Mouse (Mus musculus) fat pad, adult 2 months (tissue): ENCODE measurements at regions not wholly inside any gene's neighbourhood (a gene's known extent, or its start where the extent isn't known, plus 50 kb on each side); places are given as distances from the start of the nearest gene placed in this dataset.

Experiments
- DNase-seq: peaks from one replicate; pipeline ENCODE4 v3.0.0-alpha.2; 2011; ENCODE audit warnings: low read depth, low spot score; ENCODE audit errors: extremely low read depth

DNA sequence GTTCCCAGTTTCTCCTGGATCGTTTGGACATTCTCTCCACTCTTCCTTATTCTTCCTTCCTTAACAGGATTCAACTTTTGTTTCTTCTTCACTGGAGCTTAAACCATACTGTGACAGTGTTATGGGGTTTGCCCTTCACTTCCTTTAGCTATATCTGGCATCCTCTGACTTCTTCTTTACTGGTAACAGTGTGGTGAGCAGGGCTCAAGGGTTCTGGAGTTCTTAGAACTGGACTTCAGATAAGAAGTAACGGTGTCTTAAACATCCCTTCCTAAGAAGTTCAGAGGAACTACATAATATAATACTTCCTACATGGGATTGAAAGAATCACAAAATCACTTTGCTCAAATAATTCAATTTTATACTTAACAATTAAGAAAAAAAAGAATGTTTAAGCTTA lies 237.5 kb upstream of the Cited2 start:
- DNase-seq = no peak

DNA sequence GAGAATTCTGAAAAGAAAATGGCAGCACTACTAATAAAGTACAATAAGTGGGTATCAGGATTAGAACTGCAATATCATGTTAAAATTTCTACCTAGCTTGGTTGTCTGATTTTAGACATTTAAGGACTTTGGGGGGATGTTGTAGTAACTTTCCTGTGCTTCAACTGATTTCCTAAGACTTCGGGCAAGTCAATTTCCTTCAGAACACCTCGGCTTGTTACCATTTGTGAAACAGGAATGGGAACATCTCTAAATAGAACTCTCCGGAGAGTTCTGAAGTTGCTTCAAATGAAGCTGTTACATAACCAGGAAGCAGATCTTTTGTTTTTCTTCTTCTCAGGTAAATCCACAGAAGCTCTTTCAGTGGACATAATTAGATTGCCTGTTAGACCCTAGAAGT lies 237.0 kb upstream of the Cited2 start:
- DNase-seq = no peak

- DNase-seq = no peak
These were observed 235.6 kb upstream of the Cited2 start for GRCm38 (mm10) chr10:17487460-17487859.

GRCm38 (mm10) chr10:17491611-17492305 lies 231.3 kb upstream of the Cited2 start:
- DNase-seq = no peak

DNA sequence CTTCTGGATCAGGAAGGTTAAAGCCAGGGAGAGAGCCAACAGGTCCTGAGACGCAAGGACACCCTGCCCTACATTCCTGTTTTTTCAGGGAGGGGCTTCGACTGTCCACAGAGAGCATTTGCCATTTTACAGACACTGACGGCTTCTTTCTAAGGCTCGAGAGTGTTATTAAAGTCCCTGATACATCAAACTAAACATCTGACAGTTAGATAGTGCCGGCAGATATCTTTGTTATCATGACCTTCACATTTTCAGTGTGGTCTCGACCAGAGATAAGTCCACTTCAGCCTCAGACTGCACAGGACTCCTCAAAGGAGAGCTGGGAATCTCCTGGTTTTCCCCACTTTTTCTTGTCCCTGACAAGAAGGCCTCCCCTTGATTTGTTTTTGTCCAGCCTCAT lies 229.9 kb upstream of the Cited2 start:
- DNase-seq = no peak

- no peak for DNase-seq
These were observed 226.2 kb upstream of the Cited2 start for GRCm38 (mm10) chr10:17496831-17497230.

- DNase-seq = no peak
These were observed 212.3 kb upstream of the Cited2 start for GRCm38 (mm10) chr10:17510626-17511193.

- no peak for DNase-seq
These were observed 211.2 kb upstream of the Cited2 start for GRCm38 (mm10) chr10:17511779-17512335.

DNA sequence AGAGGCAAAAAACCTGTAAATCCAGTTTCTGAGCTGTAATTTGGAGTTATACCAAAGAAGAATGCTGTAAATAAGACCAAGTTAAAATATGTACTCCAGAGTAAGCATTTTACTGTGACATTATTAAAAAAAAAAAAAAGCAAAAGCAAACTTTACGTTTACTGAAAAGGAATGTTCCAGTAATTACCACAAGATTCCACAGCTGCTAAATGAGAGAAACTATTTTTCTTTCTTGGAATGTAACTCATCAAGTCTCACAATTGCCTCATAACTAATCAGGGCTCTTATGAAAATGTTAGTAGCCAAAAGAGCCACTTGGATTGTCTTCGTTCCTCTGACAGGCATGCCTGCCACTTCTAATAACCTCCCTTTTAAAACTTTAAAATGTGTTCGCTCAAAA lies 210.5 kb upstream of the Cited2 start:
- no peak for DNase-seq

- no peak for DNase-seq
These were observed 209.3 kb upstream of the Cited2 start for GRCm38 (mm10) chr10:17513756-17514155.

- DNase-seq = no peak
These were observed 206.9 kb upstream of the Cited2 start for GRCm38 (mm10) chr10:17516068-17516467.

DNA sequence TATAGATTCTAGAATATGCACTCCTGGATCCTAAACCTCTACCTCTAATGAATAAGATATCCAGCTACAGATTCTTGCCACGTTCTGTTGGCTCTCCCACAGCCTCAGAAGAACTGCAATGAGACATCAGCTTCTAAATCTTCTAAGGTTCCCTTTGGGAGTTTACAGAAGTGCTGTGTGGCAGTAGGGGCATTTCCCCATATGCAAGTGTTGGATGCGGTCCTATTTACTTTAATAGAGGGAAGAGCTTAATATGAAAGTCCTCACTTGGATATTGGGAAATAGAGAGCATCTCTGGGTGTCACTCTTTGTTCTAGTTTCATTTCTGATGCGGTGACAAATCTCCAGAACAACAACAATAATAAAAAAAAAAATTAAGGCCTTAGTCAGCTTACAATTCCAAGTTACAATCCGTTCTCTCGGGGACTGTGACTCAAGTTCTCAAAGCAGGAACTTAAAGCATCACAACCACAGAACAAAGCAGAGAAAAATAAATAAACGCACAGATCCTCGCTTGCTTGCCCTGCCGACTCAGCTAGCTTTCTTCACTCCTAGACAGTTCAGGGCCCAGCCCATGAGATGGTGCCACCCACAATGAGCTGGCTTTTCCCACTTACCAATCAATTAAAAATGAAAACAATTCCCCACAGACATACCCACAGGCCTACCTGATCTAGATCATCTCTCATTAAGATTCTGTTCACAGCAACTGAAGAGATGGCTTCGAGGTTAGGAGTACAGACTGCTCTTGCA lies 204.4 kb upstream of the Cited2 start:
- DNase-seq = no peak

DNA sequence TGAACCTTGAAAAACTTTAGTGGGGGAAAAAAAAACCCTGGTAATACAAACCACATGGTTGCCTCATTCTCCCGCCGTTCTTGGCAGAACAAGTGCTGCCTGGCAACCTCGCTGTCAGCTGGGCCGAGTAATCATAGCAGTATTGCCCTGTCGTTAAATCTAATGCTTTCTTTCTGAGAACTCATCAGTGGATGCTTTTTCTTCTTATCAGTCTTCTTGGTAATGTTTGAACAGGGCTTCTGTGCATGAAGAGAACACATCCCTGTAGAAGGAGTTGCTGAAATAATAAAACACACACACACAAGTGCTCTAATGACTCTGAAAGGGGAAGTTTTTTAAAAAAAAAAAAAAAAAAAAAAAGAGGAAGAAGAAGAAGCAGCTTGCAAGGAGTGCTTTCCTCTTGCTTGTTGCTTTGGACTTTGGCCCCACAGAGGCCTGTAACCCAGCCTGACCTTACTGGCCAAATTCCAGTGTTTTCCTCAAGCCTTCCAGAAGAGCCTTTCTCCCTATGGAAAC lies 200.9 kb upstream of the Cited2 start:
- DNase-seq = no peak

- DNase-seq = no peak
These were observed 199.3 kb upstream of the Cited2 start for GRCm38 (mm10) chr10:17523558-17524328.

- no peak for DNase-seq
These were observed 195.8 kb upstream of the Cited2 start for GRCm38 (mm10) chr10:17527151-17527737.

- no peak for DNase-seq
These were observed 194.9 kb upstream of the Cited2 start for GRCm38 (mm10) chr10:17528116-17528515.

- no peak for DNase-seq
These were observed 194.2 kb upstream of the Cited2 start for GRCm38 (mm10) chr10:17528846-17529245.

DNA sequence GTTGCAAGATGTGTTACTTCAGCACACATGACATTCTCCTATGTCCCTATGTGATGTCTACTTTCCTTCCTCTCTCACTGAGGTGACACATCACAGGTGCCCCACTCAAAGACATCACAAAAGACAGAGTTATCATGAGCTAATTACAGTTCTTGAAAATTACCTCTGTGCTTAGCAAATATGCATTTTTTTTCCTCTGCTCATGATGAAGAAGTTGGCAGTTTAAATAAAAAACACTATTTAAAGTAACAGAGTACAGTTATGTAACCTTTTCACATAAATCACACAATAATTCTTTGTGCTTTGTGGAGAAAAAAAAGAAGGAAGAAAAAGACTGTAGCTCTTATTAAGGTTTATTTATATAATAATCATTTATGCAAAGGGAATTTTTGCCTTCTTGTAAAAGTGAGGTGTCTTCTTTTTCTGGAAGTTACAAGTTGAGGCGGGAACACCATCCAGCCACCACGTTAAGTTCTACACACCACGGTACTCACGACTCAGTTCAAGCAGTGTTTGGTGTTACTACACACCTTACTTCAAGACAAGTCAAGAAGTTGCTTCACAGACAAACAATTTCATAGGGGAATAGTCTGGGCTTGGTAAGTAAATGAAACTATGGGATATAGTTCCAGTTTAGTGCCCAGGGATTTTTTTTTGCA lies 193.0 kb upstream of the Cited2 start:
- DNase-seq = no peak

DNA sequence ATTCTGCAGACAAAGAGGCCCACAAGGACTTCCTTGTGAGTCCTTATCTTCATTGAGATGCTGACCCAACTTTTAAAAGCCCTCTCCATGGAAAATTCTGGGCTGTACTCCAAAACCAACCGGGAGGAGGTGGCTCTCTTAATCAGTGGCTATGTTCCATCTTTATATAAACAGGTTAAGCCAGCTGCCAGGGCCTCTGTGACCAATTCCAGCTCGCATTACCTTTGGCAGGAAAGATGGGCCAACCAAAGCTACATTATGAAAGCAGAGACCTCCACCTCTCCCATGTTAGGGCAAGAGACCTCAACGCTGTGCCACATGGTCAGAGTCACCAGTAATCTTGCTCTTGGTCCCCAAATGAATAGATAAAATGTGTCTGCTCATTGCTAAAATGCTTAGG lies 192.0 kb upstream of the Cited2 start:
- DNase-seq = no peak

DNA sequence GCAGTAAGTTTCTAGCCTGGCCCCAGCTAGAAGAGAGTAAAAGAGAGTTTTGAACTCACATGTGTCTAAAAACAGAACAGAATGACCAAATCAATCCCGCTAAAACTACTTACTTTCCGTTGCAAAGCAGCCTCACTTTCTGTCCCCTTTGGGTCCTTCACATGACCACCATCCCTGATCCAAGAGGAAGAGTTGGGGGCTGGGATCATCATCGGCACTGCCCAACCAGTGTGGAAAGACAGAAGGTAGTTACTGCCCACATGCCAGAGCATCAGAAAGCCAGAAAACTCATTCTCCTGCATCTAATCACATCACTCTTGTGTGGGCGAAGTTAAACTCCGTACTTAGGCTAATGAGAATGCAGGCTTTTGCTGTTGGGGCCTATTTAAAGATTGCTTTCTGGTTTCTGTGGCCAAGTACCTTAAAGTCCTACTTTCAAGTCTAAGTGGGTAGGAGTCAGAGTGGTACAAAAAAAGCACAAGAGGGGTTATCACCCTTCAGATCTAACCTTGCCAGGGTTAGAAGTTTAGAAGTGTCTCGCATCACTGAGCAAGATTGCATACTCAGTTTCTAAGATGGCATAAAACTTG lies 184.0 kb upstream of the Cited2 start:
- DNase-seq = no peak
